Mouse (Mus musculus): ENCODE results near the gene Sympk. TPM values are rescaled to one million over a fixed set of nuclear protein-coding genes. Genes with fewer than 3 reads are reported as not detected.

Sympk gene
- total and polyA plus RNA-seq, 3 experiments: 43.7 to 141 (median 111) TPM

GRCm38 (mm10) chr7:19065896-19066295, 41.7 kb downstream of the Sympk start:
- H3K4me2 ChIP-seq (ENCODE audit: insufficient read depth, low read depth, poor library complexity, severe bottlenecking): no peak overlapping the region
- TF ChIP-seq MYC (IDR thresholded peaks at IDR 0.05; ENCODE audit: low read depth, low read length): no peak
- dilution Hi-C loops (cut with MboI; ENCODE audit: extremely low pct_ligation_motif_present, extremely low pct_unique_long_range_greater_than_20kb, low sequenced_read_pairs) (no loop called here), in situ Hi-C loops (cut with MboI; ENCODE audit: low pct_ligation_motif_present, low pct_unique_long_range_greater_than_20kb, low sequenced_read_pairs) (no loop called here)
- H3K9me3 ChIP-seq (replicated peaks; ENCODE audit: low read length): peaks cover 2% of the 10 kb centered on the region
- H3K36me3 ChIP-seq (replicated peaks in 1 of 2; ENCODE audit: control insufficient read depth in 1 of 2, insufficient read depth in 1 of 2, low read length in 1 of 2): peaks cover 0 to 33% of the 10 kb centered on the region in 2 experiments
- H3K27ac ChIP-seq (ENCODE audit: insufficient read depth, low read depth): no peak overlapping the region
- H3K4me1 ChIP-seq (ENCODE audit: control insufficient read depth in 1 of 2, insufficient read depth in 2 of 2): no peaks in the 10 kb centered on the region
- H3K9ac ChIP-seq (ENCODE audit: insufficient read depth, low read depth): no peak overlapping the region
- no peak for DNase-seq (ENCODE audit: extremely low read depth)
- no peaks in the 10 kb centered on the region for H3K27me3 ChIP-seq (replicated peaks)
- no peak overlapping the region for H3K4me3 ChIP-seq (replicated peaks in 1 of 3; ENCODE audit: low read depth in 2 of 3, low read length in 2 of 3, poor library complexity in 1 of 3)
- H3K79me2 ChIP-seq (replicated peaks; ENCODE audit: control insufficient read depth, extremely low read depth, insufficient read depth, poor library complexity, severe bottlenecking): no peaks in the 10 kb centered on the region

DNA sequence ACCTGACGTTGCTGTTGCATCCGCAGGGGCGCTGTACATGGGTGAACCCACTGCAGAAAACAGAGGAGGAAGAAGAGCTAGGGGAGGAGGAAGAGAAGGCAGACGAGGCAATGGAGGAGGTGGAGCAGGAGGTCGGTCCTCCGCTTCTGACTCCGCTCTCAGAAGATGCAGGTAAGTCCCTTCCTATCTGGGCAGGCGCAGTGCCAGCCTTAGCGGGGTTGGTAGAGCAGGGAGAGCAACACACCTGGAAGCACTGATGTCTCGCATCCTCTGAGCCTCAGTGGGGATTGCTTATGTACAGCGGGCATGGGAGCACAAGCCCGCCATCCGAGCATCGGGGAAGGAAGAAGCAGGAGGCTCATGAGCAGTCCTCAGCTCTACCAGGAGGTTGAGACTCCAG, 42.9 kb downstream of the Sympk start:
- in situ Hi-C loops (cut with MboI; ENCODE audit: low pct_ligation_motif_present, low pct_unique_long_range_greater_than_20kb, low sequenced_read_pairs): no loop called here
- H3K4me3 ChIP-seq (replicated peaks in 1 of 3; ENCODE audit: low read depth in 2 of 3, low read length in 2 of 3, poor library complexity in 1 of 3): no peak overlapping the region
- no peaks in the 10 kb centered on the region for H3K27me3 ChIP-seq (replicated peaks)
- H3K4me1 ChIP-seq (ENCODE audit: control insufficient read depth in 1 of 2, insufficient read depth in 2 of 2): no peaks in the 10 kb centered on the region
- DNase-seq (ENCODE audit: extremely low read depth): no peak
- H3K9me3 ChIP-seq (replicated peaks; ENCODE audit: low read length): peaks cover 2% of the 10 kb centered on the region
- dilution Hi-C loops (cut with MboI; ENCODE audit: extremely low pct_ligation_motif_present, extremely low pct_unique_long_range_greater_than_20kb, low sequenced_read_pairs): no loop called here
- H3K9ac ChIP-seq (ENCODE audit: insufficient read depth, low read depth): no peak overlapping the region
- no peak for TF ChIP-seq KAT2A (IDR thresholded peaks at IDR 0.05; ENCODE audit: insufficient replicate concordance, low read length)
- no peak for TF ChIP-seq ZMIZ1 (IDR thresholded peaks at IDR 0.05; ENCODE audit: low read depth, low read length)
- no peak for TF ChIP-seq POLR2AphosphoS2 (IDR thresholded peaks at IDR 0.05; ENCODE audit: low read depth, low read length)
- TF ChIP-seq USF2 (conservative IDR thresholded peaks at IDR 0.05; ENCODE audit: low read depth, low read length): no peak
- TF ChIP-seq MXI1 (IDR thresholded peaks at IDR 0.05; ENCODE audit: low read depth, low read length): no peak
- TF ChIP-seq HCFC1 (IDR thresholded peaks at IDR 0.05; ENCODE audit: low read depth, low read length): no peak
- no peak for TF ChIP-seq UBTF (IDR thresholded peaks at IDR 0.05; ENCODE audit: low read depth, low read length)
- TF ChIP-seq NRF1 (IDR thresholded peaks at IDR 0.05; ENCODE audit: low read depth, low read length): no peak
- H3K27ac ChIP-seq (ENCODE audit: insufficient read depth, low read depth): no peak overlapping the region
- peaks cover 0 to 29% of the 10 kb centered on the region in 2 experiments for H3K36me3 ChIP-seq (replicated peaks in 1 of 2; ENCODE audit: control insufficient read depth in 1 of 2, insufficient read depth in 1 of 2, low read length in 1 of 2)
- H3K79me2 ChIP-seq (replicated peaks; ENCODE audit: control insufficient read depth, extremely low read depth, insufficient read depth, poor library complexity, severe bottlenecking): no peaks in the 10 kb centered on the region
- no peak overlapping the region for H3K4me2 ChIP-seq (ENCODE audit: insufficient read depth, low read depth, poor library complexity, severe bottlenecking)

- DNase-seq (ENCODE audit: extremely low read depth): no peak
- Histone ChIP-seq H3K9ac (ENCODE audit: insufficient read depth, low read depth) (no peak overlapping the region), H3K4me2 (ENCODE audit: insufficient read depth, low read depth, poor library complexity, severe bottlenecking) (no peak overlapping the region), H3K79me2 (replicated peaks; ENCODE audit: control insufficient read depth, extremely low read depth, insufficient read depth, poor library complexity, severe bottlenecking) (no peaks in the 10 kb centered on the region), H3K27ac (ENCODE audit: insufficient read depth, low read depth) (no peak overlapping the region), H3K4me1 (ENCODE audit: control insufficient read depth in 1 of 2, insufficient read depth in 2 of 2) (no peaks in the 10 kb centered on the region), H3K27me3 (replicated peaks) (peaks cover 5% of the 10 kb centered on the region), H3K9me3 (replicated peaks; ENCODE audit: low read length) (peaks cover 2% of the 10 kb centered on the region), H3K36me3 (replicated peaks in 1 of 2; ENCODE audit: control insufficient read depth in 1 of 2, insufficient read depth in 1 of 2, low read length in 1 of 2) (peaks cover 0 to 26% of the 10 kb centered on the region in 2 experiments), H3K4me3 (replicated peaks in 1 of 3; ENCODE audit: low read depth in 2 of 3, low read length in 2 of 3, poor library complexity in 1 of 3) (no peak overlapping the region)
- in situ Hi-C loops (cut with MboI; ENCODE audit: low pct_ligation_motif_present, low pct_unique_long_range_greater_than_20kb, low sequenced_read_pairs): no loop called here
- dilution Hi-C loops (cut with MboI; ENCODE audit: extremely low pct_ligation_motif_present, extremely low pct_unique_long_range_greater_than_20kb, low sequenced_read_pairs): no loop called here
- TF ChIP-seq ZC3H11A (IDR thresholded peaks at IDR 0.05; ENCODE audit: low read depth, low read length) (no peak), ZKSCAN1 (IDR thresholded peaks at IDR 0.05; ENCODE audit: borderline replicate concordance, low read depth, low read length) (no peak), CHD1 (IDR thresholded peaks at IDR 0.05; ENCODE audit: low read depth, low read length) (no peak), MAFK (IDR thresholded peaks at IDR 0.05; ENCODE audit: insufficient replicate concordance, low read length) (no peak), ELF1 (IDR thresholded peaks at IDR 0.05; ENCODE audit: low read depth, low read length) (no peak), IRF4 (IDR thresholded peaks at IDR 0.05; ENCODE audit: low read depth, low read length) (no peak), E2F4 (IDR thresholded peaks at IDR 0.05; ENCODE audit: insufficient replicate concordance, low read depth, low read length) (no peak), TBP (conservative IDR thresholded peaks at IDR 0.05; ENCODE audit: low read depth, low read length) (no peak), MXI1 (IDR thresholded peaks at IDR 0.05; ENCODE audit: low read depth, low read length) (no peak), ETS1 (conservative IDR thresholded peaks at IDR 0.05; ENCODE audit: low read depth, low read length) (no peak), ZMIZ1 (IDR thresholded peaks at IDR 0.05; ENCODE audit: low read depth, low read length) (no peak), POLR2A (IDR thresholded peaks at IDR 0.05; ENCODE audit: low read depth, low read length) (no peak), USF2 (conservative IDR thresholded peaks at IDR 0.05; ENCODE audit: low read depth, low read length) (no peak), MAZ (IDR thresholded peaks at IDR 0.05; ENCODE audit: low read depth, low read length) (no peak), POLR2AphosphoS2 (IDR thresholded peaks at IDR 0.05; ENCODE audit: low read depth, low read length) (no peak), USF1 (IDR thresholded peaks at IDR 0.05; ENCODE audit: low read depth, low read length) (no peak)
These were observed 43.8 kb downstream of the Sympk start for GRCm38 (mm10) chr7:19067935-19068334.

Data from CH12.LX (cell line).